Mouse (Mus musculus) testis, adult 2 months (tissue): ENCODE measurements at regions not wholly inside any gene's neighbourhood (a gene's known extent, or its start where the extent isn't known, plus 50 kb on each side); places are given as distances from the start of the nearest gene placed in this dataset.

Source experiments
- H3K27ac ChIP-seq: fragments of 200-500 bp; 2 replicates; pipeline ENCODE4 v1.5.1; 2012; ENCODE audit warnings: low read depth, low read length; ENCODE audit not compliant: control insufficient read depth, insufficient read depth
- H3K27me3 ChIP-seq: fragments of 200-500 bp; 2 replicates; pipeline ENCODE4 v1.6.1; 2012; ENCODE audit warnings: mild to moderate bottlenecking, low read length, moderate library complexity; ENCODE audit not compliant: control insufficient read depth, insufficient read depth
- H3K36me3 ChIP-seq: fragments of 200-500 bp; 2 replicates; pipeline ENCODE4 v1.6.1; 2012; ENCODE audit warnings: mild to moderate bottlenecking, low read length; ENCODE audit not compliant: control insufficient read depth, insufficient read depth
- H3K4me1 ChIP-seq: fragments of 200-500 bp; 2 replicates; pipeline ENCODE4 v1.6.1; 2012; ENCODE audit warnings: low read length; ENCODE audit not compliant: control insufficient read depth, insufficient read depth
- H3K4me3 ChIP-seq: fragments of 200-500 bp; 2 replicates; pipeline ENCODE4 v1.5.1; 2012; ENCODE audit warnings: low read depth, mild to moderate bottlenecking, low read length, moderate library complexity, mixed read lengths; ENCODE audit not compliant: control insufficient read depth
- CTCF ChIP-seq: fragments of 200-500 bp; IDR thresholded peaks from 2 replicates; pipeline ENCODE4 v1.5.1; 2012; ENCODE audit warnings: low read depth, mild to moderate bottlenecking, inconsistent platforms, low read length, moderate library complexity; ENCODE audit not compliant: control insufficient read depth, insufficient read depth, insufficient replicate concordance
- POLR2A ChIP-seq: fragments of 200-500 bp; IDR thresholded peaks from 2 replicates; pipeline ENCODE4 v1.6.1; 2012; ENCODE audit warnings: low read depth, mild to moderate bottlenecking, inconsistent platforms, low read length, moderate library complexity; ENCODE audit not compliant: control insufficient read depth

DNA sequence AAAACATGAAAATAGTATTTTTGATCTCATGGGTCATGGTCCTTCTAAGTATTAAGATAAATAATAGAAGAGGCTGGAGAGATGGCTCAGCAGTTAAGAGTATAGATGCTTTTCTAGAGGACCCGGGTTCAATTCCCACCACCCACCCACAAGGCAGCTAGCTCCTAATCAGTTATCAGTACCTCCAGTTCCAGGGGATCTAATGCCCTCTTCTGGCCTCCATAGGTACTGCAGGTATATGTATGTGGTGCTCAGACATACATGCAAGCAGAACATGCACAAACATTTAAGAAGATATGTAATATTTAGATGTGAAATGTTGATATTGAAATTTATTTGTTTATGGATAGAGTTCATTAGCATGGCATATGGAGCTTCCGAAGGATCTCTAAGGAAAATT is 56.8 kb upstream of the Prok2 start:
- H3K36me3 ChIP-seq: no peaks in the 10 kb centered on the region
- TF ChIP-seq POLR2A: no peak
- TF ChIP-seq CTCF: no peak; the same call in 1 of the 2 replicates

More for the DNA sequence above, 56.8 kb upstream of the Prok2 start:
- Histone ChIP-seq H3K4me3 (no peak overlapping the region), H3K4me1 (peaks cover 3% of the 10 kb centered on the region; the same call in 1 of the 2 replicates), H3K27me3 (no peaks in the 10 kb centered on the region), H3K27ac (no peak overlapping the region)
